Mouse (Mus musculus) midbrain, embryonic 14.5 days (tissue): ENCODE data around the gene Dgkq. TPM values are rescaled to one million over a fixed set of nuclear protein-coding genes. Genes with fewer than 3 reads are reported as not detected.
"Not testable (repeated sequence)": the region's sequence is repeated elsewhere in the genome, so short reads cannot be mapped to it uniquely, and the experiment has no call there.

Source experiments
- ATAC-seq: fragments of 200-750 bp; cut with Nextera tagmentation; 2 replicates; pipeline ENCODE4 v1.8.0; 2017; ENCODE audit warnings: moderate number of reproducible peaks, moderate library complexity; ENCODE audit not compliant: low FRiP score, low TSS enrichment
- DNase-seq: peaks from one replicate; pipeline ENCODE4 v3.0.0-alpha.2; 2015
- H3K27ac ChIP-seq: fragments of 300-500 bp; sonication (generic); replicated peaks from 2 replicates; pipeline ENCODE4 v1.5.1; 2014; ENCODE audit warnings: mild to moderate bottlenecking, low read depth, low read length, moderate library complexity
- H3K27me3 ChIP-seq: fragments of 300-500 bp; sonication (generic); 2 replicates; pipeline ENCODE4 v1.6.1; 2014; ENCODE audit warnings: low read length, control low read depth, mixed read lengths; ENCODE audit not compliant: control insufficient read depth, insufficient read depth
- H3K36me3 ChIP-seq: fragments of 300-500 bp; sonication (generic); 2 replicates; pipeline ENCODE4 v1.6.1; 2014; ENCODE audit warnings: low read length, control low read depth; ENCODE audit not compliant: control insufficient read depth, insufficient read depth
- H3K4me1 ChIP-seq: fragments of 300-500 bp; sonication (generic); 2 replicates; pipeline ENCODE4 v1.6.1; 2014; ENCODE audit warnings: mild to moderate bottlenecking, antibody characterized with exemption, low read length, control low read depth; ENCODE audit not compliant: control insufficient read depth, insufficient read depth
- H3K4me2 ChIP-seq: fragments of 300-500 bp; sonication (generic); 2 replicates; pipeline ENCODE4 v1.6.1; 2014; ENCODE audit warnings: mild to moderate bottlenecking, low read length, moderate library complexity
- H3K4me3 ChIP-seq: fragments of 300-500 bp; sonication (generic); replicated peaks from 2 replicates; pipeline ENCODE4 v1.5.1; 2014; ENCODE audit warnings: low read depth, low read length
- H3K9ac ChIP-seq: fragments of 300-500 bp; sonication (generic); replicated peaks from 2 replicates; pipeline ENCODE4 v1.6.1; 2014; ENCODE audit warnings: mild to moderate bottlenecking, low read length, moderate library complexity
- H3K9me3 ChIP-seq: fragments of 300-500 bp; sonication (generic); 2 replicates; pipeline ENCODE4 v1.6.1; 2016; ENCODE audit warnings: low read length, control low read depth, mixed read lengths; ENCODE audit not compliant: control insufficient read depth
- WGBS: fragments of 180-500 bp; shearing (Covaris S2); extraction: QIAGEN DNeasy Blood & Tissue Kit; methylation state at CpG from one replicate; pipeline ENCODE4 v1.1.7; 2014; 5-methylcytosine and 5-hydroxymethylcytosine counted together
- polyA plus RNA-seq: library from polyadenylated mRNA; unstranded; fragments of >200 nt; fragmentation: Nextera tagmentation; extraction: Ambion mirVana; gene quantifications from 2 replicates; pipeline ENCODE4 v1.2.1, GENCODE M21; 2014

Gene Dgkq
- polyA plus RNA-seq, 1 experiment from 2014 or later, result 24.4 TPM

GRCm38 (mm10) chr5:108647311-108647710 lies 22.2 kb downstream of the Dgkq start:
- Histone ChIP-seq H3K36me3 (peaks cover 86% of the 10 kb centered on the region), H3K4me3 (no peak overlapping the region), H3K9me3 (no peaks in the 10 kb centered on the region), H3K4me1 (no peaks in the 10 kb centered on the region), H3K27me3 (no peaks in the 10 kb centered on the region), H3K9ac (no peak overlapping the region), H3K27ac (no peak overlapping the region), H3K4me2 (no peak overlapping the region)
- DNase-seq (no peak), ATAC-seq (no peak)
- 90% methylated on average over 2 of the region's 2 CpGs for WGBS

- no peaks in the 10 kb centered on the region for H3K4me1 ChIP-seq
- no peak overlapping the region for H3K27ac ChIP-seq
- H3K4me2 ChIP-seq, result no peak overlapping the region
- DNase-seq, result no peak
- H3K27me3 ChIP-seq, result no peaks in the 10 kb centered on the region
- no peaks in the 10 kb centered on the region for H3K9me3 ChIP-seq
- peaks cover 81% of the 10 kb centered on the region for H3K36me3 ChIP-seq
- no peak overlapping the region for H3K4me3 ChIP-seq
- no peak overlapping the region for H3K9ac ChIP-seq
- ATAC-seq, result no peak
- WGBS, result 93% methylated on average over 3 of the region's 3 CpGs
Measured at GRCm38 (mm10) chr5:108646343-108646660, 23.2 kb downstream of the Dgkq start.

GRCm38 (mm10) chr5:108645651-108646342 lies 23.7 kb downstream of the Dgkq start:
- Histone ChIP-seq H3K4me1 (no peaks in the 10 kb centered on the region), H3K9ac (no peak overlapping the region), H3K4me2 (no peak overlapping the region), H3K4me3 (no peak overlapping the region), H3K27ac (no peak overlapping the region), H3K27me3 (no peaks in the 10 kb centered on the region), H3K9me3 (no peaks in the 10 kb centered on the region), H3K36me3 (peaks cover 76% of the 10 kb centered on the region)
- DNase-seq (no peak), ATAC-seq (no peak)
- WGBS, result 94% methylated on average over 9 of the region's 9 CpGs

- H3K27ac ChIP-seq, result no peak overlapping the region
- H3K4me3 ChIP-seq, result no peak overlapping the region
- DNase-seq, result no peak
- no peak overlapping the region for H3K9ac ChIP-seq
- no peak overlapping the region for H3K4me2 ChIP-seq
- ATAC-seq, result no peak
- 86% methylated on average over 2 of the region's 2 CpGs for WGBS
- H3K9me3 ChIP-seq, result no peaks in the 10 kb centered on the region
- peaks cover 55% of the 10 kb centered on the region for H3K36me3 ChIP-seq
- H3K27me3 ChIP-seq, result no peaks in the 10 kb centered on the region
- H3K4me1 ChIP-seq, result no peaks in the 10 kb centered on the region
Measured at GRCm38 (mm10) chr5:108643674-108644073, 25.8 kb downstream of the Dgkq start.

- no peaks in the 10 kb centered on the region for H3K4me1 ChIP-seq
- no peak overlapping the region for H3K4me3 ChIP-seq
- no peak overlapping the region for H3K9ac ChIP-seq
- H3K4me2 ChIP-seq, result no peak overlapping the region
- 81% methylated on average over 4 of the region's 4 CpGs for WGBS
- no peaks in the 10 kb centered on the region for H3K27me3 ChIP-seq
- H3K36me3 ChIP-seq, result 0 out of 2 replicates have a peak, but pooled peaks cover 4% of the 10 kb centered on the region
- H3K27ac ChIP-seq, result no peak overlapping the region
- no peaks in the 10 kb centered on the region for H3K9me3 ChIP-seq
- DNase-seq (no peak), ATAC-seq (no peak)
Measured at GRCm38 (mm10) chr5:108636172-108636571, 33.3 kb downstream of the Dgkq start.

GRCm38 (mm10) chr5:108634088-108634487 lies 35.4 kb downstream of the Dgkq start:
- 82% methylated on average over 2 of the region's 3 CpGs for WGBS
- DNase-seq, H3K9me3 ChIP-seq, H3K4me1 ChIP-seq, H3K27ac ChIP-seq, H3K4me2 ChIP-seq, ATAC-seq, H3K9ac ChIP-seq, H3K36me3 ChIP-seq, H3K4me3 ChIP-seq, H3K27me3 ChIP-seq: not testable (repeated sequence)

GRCm38 (mm10) chr5:108633676-108634075 lies 35.8 kb downstream of the Dgkq start:
- Histone ChIP-seq H3K27ac (no peak overlapping the region), H3K4me2 (no peak overlapping the region), H3K4me1 (peaks cover 9% of the 10 kb centered on the region), H3K27me3 (no peaks in the 10 kb centered on the region), H3K9ac (no peak overlapping the region), H3K36me3 (0 out of 2 replicates have a peak, but pooled peaks cover 4% of the 10 kb centered on the region), H3K4me3 (no peak overlapping the region), H3K9me3 (no peaks in the 10 kb centered on the region)
- DNase-seq (no peak), ATAC-seq (no peak)
- 85% methylated on average over 4 of the region's 4 CpGs for WGBS

- DNase-seq, result peak; percentile 98
- peaks cover 16% of the 10 kb centered on the region for H3K4me1 ChIP-seq
Measured at GRCm38 (mm10) chr5:108629634-108630483, 39.6 kb downstream of the Dgkq start, which contains the start of the genes Gak and Tmem175. Gene Gak, minus strand, starts transcription at chr5:108629755. Gene Tmem175, plus strand, starts transcription at chr5:108629770.

More at GRCm38 (mm10) chr5:108629634-108630483, 39.6 kb downstream of the Dgkq start, which contains the start of the genes Gak and Tmem175:
- H3K27ac ChIP-seq, result peak within 1 kb of the TSS; percentile 90
- H3K9ac ChIP-seq, result peak within 1 kb of the TSS; percentile 95
- H3K4me2 ChIP-seq, result peak within 1 kb of the TSS; percentile 95
- no peaks in the 10 kb centered on the region for H3K27me3 ChIP-seq
- H3K36me3 ChIP-seq, result no peaks in the 10 kb centered on the region; the same call in 1 of the 2 replicates
- WGBS, result 1% methylated on average over 58 of the region's 58 CpGs
- no peaks in the 10 kb centered on the region for H3K9me3 ChIP-seq
- ATAC-seq, result peak; percentile 96
- peak within 1 kb of the TSS; percentile 95 for H3K4me3 ChIP-seq
